Mouse (Mus musculus) gastrocnemius, postnatal 10 days (tissue): ENCODE data around the gene Sh2d7. TPM values are rescaled to one million over a fixed set of nuclear protein-coding genes. Genes with fewer than 3 reads are reported as not detected.

Source experiments
- DNase-seq: peaks from one replicate; pipeline ENCODE4 v3.0.0; 2021; ENCODE audit warnings: mixed read lengths
- long read RNA-seq, 2 experiments: library from polyadenylated mRNA; stranded (forward); transcript quantifications; one replicate each; pipeline ENCODE4 v2.0.0; 2021
- total RNA-seq, 2 experiments: library from RNA; stranded (reverse); gene quantifications; 2 replicates each; pipeline ENCODE4 v1.2.3; 2021

The Sh2d7 gene
- not detected for total RNA-seq
- long read RNA-seq, experiment 1 = 0 reads
- long read RNA-seq, experiment 2 = 0 reads

GRCm38 (mm10) chr9:54538684-54539083 lies at the start of gene Sh2d7:
Gene Sh2d7 (plus strand): TSS chr9:54538984.
- DNase-seq = no peak

DNA sequence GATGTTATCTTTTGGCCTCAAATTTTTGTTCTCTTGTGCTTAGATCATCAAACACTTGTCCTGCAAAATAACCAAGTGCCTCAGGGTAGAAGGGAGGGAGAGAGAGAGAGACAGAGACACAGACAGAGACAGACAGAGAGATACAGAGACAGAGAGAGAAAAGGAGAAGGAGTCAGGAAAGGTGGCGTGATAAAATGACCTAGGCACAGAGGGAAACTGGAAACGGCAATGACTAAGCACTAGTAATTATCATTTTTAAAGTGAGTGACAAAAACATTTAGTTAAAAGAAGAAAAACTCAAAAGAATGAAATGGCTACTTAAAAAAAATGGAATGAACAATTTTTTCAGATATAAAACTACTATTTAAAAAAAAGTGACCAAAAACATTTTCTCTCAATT lies 49.2 kb upstream of the Sh2d7 start:
- DNase-seq = no peak

- DNase-seq = no peak
Observed at GRCm38 (mm10) chr9:54490431-54490830, 48.4 kb upstream of the Sh2d7 start.

DNA sequence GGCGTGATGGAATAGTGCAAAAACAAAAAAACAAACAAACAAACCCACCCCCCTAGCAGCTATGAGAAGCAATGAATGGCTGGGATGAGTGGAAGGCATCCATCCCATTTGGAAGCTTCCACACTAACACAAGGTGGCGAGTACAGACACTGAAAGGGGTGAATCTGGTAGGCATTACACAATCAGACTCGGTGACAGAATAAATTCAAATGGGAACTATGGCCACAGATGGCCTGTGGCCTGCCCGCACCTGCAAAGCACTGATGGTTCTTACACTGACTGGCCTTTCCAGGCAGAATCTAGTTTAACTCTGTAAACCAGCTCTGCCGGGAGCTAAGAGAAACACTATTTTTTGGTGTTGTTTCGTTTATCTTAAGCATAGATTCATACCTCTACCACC lies 39.5 kb upstream of the Sh2d7 start:
- no peak for DNase-seq

- DNase-seq = no peak
Observed at GRCm38 (mm10) chr9:54499791-54500190, 39.0 kb upstream of the Sh2d7 start.

- DNase-seq = peak; percentile 41
Observed at GRCm38 (mm10) chr9:54500832-54501452, 37.8 kb upstream of the Sh2d7 start.

DNA sequence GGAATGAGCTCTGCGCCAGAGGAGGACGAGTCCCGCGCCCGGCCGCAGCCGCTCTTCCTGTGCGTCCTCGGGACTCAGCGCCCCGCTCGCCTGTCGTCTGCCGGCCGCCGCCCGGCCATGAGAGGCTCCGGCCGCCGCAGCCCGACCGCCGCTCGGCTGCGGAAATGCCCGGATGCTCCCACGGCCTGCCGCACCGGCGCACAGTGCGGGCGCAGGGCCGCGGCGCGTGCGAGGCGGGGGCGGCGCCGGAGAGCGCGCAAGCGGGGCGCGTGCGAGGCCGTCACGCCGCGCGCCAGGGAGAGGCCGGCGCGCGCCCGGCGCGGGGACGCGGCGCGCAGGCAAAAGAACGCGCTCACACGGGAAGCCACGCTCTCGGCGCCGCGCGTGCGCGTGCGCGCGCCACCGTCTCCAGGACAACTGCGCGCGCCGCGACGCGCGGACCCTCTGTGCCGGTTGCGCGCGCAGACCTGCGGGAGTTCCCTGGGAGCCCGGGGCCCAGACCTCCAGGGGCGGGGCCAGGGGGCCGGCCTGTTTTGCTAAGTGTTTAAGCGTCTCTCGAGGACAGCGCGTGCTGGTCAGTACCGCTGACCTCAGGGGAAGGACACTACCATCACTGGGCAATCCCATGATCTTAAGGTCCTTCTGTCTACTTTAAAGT lies 37.2 kb upstream of the Sh2d7 start, which contains the start of gene Dmxl2:
Gene Dmxl2, minus strand, starts transcription at position 174 of the 658 bp plus-strand sequence.
- DNase-seq = peak; percentile 94

DNA sequence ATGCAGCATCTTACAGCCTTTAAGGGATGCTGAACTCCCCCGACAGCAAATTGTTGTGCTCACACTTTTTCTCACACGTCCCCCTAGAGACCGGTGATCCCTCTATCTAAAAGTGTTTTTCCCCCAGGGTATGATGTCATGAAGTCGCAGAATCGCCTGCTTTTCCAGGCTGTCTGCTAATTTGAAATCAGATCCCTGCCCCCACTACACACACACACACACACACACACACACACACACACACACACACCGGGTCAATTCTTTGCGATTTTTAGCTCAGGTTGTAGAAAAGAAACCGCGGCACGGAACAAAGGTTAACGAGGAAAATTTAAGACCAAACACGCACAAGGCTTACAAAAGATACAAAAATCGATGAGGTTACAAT lies 36.7 kb upstream of the Sh2d7 start:
- DNase-seq = no peak

GRCm38 (mm10) chr9:54502873-54503272 lies 35.9 kb upstream of the Sh2d7 start:
- DNase-seq = no peak

- no peak for DNase-seq
Observed at GRCm38 (mm10) chr9:54515991-54516390, 22.8 kb upstream of the Sh2d7 start.

DNA sequence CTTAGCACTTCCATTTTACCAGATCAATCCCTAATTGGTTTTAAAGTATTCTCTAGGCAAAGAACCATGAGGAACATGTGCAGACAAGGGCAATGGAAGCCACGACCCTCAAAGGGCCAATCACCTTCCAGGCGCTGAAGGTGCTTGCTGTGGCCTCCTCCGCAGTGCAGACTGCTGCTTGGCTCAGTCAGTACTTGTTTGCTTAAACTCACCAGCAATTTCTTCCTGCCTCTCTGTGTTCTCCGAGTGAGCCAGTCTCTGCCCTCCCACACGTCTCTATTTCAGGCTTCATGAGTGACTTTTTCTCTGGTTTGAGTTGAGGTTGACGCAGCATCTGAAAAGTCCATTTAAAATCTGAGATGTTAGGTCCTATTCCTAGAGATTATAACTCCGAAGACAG lies 19.9 kb upstream of the Sh2d7 start:
- no peak for DNase-seq

- DNase-seq = no peak
Observed at GRCm38 (mm10) chr9:54520286-54520685, 18.5 kb upstream of the Sh2d7 start.

DNA sequence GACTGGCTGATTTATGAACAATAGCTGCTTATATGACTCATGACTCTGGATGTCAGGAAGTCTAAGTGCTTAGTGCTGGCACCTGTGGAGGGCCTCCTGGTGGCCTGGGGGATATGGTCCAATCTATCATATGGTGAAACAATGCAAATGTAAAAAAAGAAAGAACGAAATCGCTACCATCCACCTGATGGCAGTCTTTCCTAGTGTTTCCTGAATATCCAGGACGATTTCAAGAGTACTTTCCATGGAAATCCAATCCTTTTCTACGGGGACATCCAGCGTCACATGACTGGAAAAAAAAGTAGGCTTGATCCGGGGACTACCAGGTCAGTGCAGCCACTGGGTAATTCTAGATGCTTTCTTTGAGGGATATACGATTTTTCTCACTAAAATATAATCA lies 11.1 kb upstream of the Sh2d7 start:
- DNase-seq = no peak

- no peak for DNase-seq
Observed at GRCm38 (mm10) chr9:54529950-54530349, 8.8 kb upstream of the Sh2d7 start.

GRCm38 (mm10) chr9:54530836-54531235 lies 7.9 kb upstream of the Sh2d7 start:
- DNase-seq = no peak

GRCm38 (mm10) chr9:54531421-54531820 lies 7.4 kb upstream of the Sh2d7 start:
- DNase-seq = no peak

GRCm38 (mm10) chr9:54532926-54533325 lies 5.9 kb upstream of the Sh2d7 start:
- DNase-seq = no peak

- DNase-seq = peak; percentile 26
Observed at GRCm38 (mm10) chr9:54533975-54534374, 4.8 kb upstream of the Sh2d7 start.

- no peak for DNase-seq
Observed at GRCm38 (mm10) chr9:54536236-54536635, 2.5 kb upstream of the Sh2d7 start.

- DNase-seq = no peak
Observed at GRCm38 (mm10) chr9:54537030-54537429, 1.8 kb upstream of the Sh2d7 start.

GRCm38 (mm10) chr9:54537480-54537879 lies 1.3 kb upstream of the Sh2d7 start:
- no peak for DNase-seq

GRCm38 (mm10) chr9:54538244-54538643 lies 540 bp upstream of the Sh2d7 start:
- DNase-seq = no peak

DNA sequence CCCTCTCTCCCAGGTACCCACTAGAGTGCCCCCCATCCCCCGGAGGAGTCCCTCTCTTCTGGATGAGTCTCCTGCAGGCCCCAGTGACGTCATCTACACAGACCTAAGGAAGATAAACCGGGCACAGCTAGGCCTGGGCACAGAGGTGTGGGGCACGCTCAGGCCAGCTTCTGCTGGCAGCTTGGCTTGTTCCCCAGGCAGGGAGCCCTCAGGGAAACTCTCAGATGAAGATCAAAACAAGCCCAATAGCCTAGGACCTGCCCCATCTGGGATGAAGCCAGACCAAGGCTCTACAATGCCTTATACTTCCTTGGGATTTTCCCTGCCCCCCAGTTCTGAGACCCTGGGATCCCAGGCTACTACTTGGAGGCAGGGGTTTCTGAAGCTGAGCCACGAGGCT lies 2.0 kb downstream of the Sh2d7 start:
- no peak for DNase-seq
